Mouse (Mus musculus) kidney, postnatal 14 days (tissue): ENCODE data around the gene 4933406M09Rik.
A peak's percentile ranks its signal among the peaks of the same experiment; 100 is the strongest.

Experiments used
- DNase-seq: peaks from one replicate; pipeline ENCODE4 v3.0.0; 2022; ENCODE audit warnings: mixed read lengths

Gene 4933406M09Rik

DNA sequence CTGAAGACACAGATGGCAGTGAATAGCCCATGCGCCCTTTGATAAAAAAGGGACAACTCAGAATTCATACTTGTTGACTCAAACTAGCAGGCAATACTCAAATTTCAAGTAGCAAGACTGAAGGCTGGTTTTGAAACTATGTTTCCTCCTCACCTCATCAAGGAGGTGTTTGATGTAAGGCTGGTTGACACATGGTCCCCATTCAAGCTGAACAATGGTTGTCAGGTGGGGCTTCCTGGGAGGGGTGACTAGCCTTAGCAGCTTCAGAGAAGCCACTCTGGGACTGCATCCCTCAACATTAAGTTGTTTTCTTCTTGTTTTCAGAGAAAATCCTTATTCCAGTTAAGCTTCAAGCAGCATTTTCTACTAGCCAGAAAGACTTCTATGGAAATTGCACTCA, at the start of gene 4933406M09Rik:
4933406M09Rik (plus strand) TSS at position 275 of the 400 bp plus-strand sequence.
- DNase-seq, result no peak

- DNase-seq, result no peak
These were observed 48.6 kb upstream of the 4933406M09Rik start for GRCm38 (mm10) chr1:134336958-134337710.

- DNase-seq, result no peak
These were observed 46.6 kb upstream of the 4933406M09Rik start for GRCm38 (mm10) chr1:134339162-134339561.

DNA sequence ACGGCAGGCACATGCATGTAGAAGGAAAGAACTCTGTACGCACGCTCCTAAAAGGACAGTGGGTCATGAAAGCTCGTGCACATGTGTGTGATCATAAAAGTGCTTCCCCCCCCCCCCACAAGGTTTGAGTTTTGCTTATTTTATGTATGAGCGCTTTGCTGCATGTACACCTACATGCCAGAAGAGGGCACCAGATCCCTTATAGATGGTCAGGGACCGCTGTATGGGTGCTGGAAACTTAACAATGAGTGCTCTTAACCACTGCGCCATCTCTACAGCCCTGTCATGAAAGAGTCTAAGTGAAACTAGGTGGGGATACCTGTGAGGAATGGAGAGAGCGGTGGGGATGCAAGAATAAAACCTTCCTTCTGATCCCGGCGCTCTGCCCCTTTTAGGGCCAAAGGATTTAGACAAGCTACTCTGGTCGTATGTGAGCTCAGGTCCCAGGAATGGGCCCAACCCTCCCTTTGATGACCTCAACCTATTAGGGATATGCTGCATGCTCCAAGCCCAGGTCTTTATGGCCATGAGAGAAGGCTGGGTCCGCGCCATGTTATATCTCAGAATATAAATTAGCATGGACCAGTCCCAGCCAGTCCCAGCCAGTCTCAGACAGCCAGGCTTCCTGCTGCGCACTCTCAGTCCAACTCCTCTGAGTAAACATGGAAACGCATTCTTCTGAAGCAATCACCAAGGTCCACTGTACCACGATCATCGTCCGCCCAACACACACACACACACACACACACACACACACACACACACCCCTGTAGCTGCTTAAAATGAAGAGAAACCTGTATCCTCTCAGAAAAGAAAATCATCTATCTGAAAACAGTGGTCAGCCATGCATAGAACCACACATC, 45.8 kb upstream of the 4933406M09Rik start:
- DNase-seq, result no peak

DNA sequence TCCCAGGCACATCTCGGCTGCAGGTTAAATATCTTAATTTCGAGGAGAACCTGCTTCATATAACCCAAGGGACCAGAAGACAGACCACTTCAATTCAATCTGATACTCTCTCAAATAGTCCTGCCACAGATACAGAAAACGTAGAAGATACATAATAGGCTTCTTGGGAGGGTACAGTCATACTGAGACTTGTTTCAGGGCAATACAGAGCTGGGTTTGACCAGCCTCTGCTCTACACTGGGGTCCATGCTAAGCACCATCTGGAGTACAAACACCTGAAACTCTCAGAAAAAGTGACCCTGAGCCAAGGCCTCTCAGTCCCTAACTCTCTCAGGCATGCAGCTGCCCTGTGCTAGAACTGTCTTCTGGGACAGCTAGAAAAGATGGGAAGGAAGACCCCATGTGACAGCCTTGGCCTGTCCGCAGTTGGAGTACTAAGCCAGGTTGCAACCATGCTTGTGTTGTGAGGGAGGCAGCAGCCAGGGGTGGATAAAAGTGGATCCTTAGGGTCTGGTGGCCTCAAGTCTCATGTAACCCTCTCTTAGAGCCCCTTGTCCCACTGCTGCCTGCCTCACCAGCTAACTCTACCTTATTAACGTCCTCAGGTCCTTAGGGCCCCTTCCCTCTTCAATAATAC, 44.0 kb upstream of the 4933406M09Rik start:
- no peak for DNase-seq

DNA sequence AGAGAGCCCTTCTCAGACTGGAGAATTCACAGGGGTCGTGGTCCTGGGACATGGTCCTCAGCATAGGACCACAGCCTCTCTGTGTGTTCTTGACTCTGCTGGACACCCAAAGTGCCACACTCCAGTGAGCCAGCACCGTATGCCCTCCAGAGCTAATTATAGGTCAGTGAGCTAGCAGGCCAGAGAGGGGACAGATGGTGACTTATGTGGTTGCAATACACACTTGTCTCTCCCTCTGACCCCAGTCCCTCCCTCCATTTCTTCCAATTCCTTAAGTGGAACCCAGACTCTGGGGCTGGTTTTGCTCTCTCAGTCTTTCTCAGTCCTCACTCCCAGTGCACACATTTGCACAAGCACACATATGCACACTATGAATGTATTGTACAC, 43.5 kb upstream of the 4933406M09Rik start:
- no peak for DNase-seq

- no peak for DNase-seq
These were observed 42.9 kb upstream of the 4933406M09Rik start for GRCm38 (mm10) chr1:134342781-134343310.

- DNase-seq, result no peak
These were observed 42.2 kb upstream of the 4933406M09Rik start for GRCm38 (mm10) chr1:134343567-134343966.

GRCm38 (mm10) chr1:134344005-134344950, 41.5 kb upstream of the 4933406M09Rik start:
- DNase-seq, result peak; percentile 87

- DNase-seq, result no peak
These were observed 40.7 kb upstream of the 4933406M09Rik start for GRCm38 (mm10) chr1:134345075-134345474.

DNA sequence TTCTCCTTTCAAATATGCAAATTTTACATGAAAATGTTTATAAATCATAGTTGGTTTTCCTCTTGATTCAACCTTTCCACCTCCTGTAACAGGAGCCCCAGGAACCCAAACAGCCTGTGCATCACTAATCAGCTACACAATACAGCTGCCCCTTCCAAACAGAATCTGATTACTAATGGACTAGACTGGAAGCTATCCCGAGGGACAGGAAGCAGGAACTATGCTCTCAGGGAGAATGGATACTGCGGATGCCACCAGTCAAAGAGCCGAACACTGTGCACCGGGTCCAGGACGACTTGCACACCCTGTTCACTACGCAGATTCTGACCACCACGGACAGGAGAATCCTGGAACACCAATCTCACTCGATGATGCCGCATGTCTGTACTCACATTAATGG, 37.9 kb upstream of the 4933406M09Rik start:
- DNase-seq, result no peak

DNA sequence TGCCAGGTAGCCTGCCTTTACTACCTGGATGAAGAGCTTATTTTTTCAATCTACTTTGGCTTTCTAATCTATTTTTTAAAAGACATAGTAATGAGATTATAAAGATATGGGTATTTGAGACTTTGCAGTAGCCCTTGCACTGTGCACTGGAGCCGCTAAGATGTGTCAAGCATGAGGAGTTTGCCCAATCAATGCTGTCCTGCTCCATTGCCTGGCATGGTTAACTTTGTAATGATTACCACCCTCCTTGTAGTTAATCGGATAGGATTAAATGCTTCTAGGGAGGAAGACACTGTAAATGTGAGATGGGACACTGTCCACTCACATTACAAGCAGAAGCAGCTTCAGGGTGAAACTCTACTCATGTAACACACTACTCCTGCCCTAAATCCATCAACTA, 32.4 kb upstream of the 4933406M09Rik start:
- peak; percentile 35 for DNase-seq

DNA sequence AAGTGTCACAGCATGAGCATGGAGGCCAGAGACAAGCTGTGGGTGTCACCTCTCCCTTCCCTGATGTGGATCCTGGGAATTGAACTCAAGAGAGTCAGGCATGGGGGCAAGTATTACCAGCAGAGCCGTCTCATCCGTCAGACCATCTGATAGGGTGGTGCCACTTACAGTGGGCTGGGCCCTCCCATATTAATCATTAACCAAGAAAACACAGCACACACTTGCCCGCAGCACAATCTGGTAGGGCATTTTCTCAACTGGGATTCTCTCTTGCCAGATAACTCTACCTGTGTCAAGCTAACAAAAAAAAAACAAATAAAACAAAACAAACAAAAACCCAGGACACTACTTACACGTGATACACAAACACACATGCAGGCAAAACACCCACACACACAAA, 28.3 kb upstream of the 4933406M09Rik start:
- peak; percentile 19 for DNase-seq

DNA sequence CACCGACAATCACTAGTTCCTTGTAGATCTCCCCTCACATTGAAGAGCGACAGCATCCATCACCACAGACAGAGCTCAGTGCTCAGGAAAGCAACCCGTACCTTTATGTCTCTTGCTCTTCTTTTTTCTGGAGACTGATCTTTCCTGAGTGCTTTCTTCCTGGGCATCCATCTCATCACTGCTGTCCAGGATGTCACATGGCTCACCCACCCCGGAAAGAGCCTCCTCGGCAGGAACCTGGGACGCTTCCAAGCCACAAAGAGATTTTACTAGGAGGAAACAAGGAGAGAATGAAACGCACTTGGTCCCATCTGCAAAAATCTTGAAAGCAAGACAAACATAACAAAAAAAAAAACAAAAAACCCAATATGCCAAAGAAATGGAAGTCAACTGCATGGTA, 25.1 kb upstream of the 4933406M09Rik start:
- DNase-seq, result no peak

DNA sequence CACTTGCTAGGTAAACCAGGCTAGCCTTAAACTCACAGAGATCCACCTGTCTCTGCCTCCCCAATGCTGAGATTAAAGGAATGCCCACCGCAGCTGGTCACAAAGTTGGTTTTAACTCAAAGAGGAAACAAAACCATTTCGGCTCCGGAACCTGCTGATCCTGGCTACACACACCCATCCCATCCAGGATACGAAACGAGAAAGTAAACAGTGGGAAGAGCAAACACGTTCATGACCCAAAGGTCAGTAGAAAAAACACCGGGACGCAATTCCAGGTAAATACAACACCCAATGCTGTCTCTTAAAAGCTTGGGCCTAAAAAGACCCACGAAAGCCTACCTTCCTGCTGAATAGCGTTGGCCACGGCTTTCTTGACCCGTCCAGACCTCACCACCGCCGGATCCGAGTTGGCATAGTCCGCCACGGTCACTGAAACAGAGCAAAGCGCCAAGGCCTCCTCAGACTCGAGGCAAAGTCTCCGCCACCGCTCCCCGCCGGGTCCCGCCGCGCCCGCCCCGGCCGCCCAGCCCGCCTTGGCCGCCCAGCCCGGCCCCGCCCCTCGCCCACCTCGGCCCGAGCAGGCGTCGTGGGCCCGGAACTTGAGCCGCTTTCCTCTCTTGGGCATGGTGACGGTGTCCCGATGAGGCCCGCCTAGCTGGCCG, 24.4 kb upstream of the 4933406M09Rik start:
- DNase-seq, result no peak

- peak; percentile 98 for DNase-seq
These were observed 23.9 kb upstream of the 4933406M09Rik start, which contains the start of gene Tmem183a for GRCm38 (mm10) chr1:134361857-134362212. Tmem183a (minus strand) TSS chr1:134361979.

DNA sequence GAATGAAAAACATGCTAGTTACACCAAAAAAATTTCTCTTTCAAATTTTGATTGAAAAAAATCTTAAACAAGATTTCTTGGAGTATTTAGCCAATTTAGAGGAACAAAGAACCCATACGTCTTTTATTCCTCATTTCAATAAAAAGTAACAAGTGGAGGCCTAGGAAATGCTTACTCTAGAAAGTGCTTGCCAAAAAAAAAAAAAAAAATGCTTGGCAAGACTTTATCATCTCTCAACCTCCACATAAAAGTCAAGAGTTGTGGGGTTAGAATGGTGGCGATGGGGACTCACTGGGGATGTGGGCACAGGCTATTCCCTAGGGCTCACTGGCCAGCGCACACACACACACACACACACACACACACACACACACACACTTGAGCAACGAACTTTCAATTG, 22.5 kb upstream of the 4933406M09Rik start:
- DNase-seq, result no peak

DNA sequence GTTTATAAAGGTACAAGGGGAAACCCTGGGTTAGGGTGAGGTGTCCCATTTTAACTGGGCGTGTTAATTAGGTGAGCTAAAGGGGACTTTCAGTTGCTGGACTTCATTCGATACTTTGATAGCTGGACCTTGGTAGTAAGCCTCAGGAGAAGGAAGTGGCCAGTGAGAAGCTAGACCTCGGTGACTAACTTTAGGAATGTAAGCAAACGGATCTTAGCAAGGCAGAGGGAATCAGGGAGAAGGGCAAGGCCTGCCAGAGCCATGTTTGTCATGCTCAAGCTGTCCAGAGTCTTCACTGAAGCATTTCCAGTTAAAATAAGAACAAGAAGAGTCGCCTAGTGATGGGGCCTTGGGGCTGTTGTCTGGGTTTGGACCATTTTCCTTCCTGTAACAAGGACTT, 20.2 kb upstream of the 4933406M09Rik start:
- DNase-seq, result no peak

DNA sequence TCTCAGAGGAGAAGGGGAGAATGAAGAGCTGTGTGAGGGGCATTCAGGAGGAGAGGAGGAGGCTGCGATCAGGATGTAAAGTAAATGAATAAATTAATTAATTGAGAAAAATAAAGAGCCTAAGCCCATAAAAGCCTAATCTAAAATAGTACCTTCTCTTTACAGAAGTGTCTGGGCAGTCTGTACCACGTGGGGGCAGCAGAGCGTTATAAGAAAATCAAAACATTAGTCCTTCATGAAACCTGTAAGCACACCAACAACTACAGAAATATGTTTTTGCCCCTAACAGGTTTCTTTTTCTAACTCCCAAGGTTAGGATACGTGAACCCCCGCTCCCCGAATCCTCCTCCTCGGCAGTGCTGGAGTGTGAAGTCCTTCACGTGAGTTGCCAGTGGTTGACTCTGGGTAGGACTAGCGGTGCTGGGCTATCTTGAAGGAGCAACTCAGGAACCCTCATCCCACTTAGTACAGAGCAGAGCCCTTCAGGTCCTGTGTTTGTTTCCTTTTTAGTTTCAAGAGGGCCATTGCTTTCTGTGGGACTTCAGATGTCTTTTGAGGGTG, 16.9 kb upstream of the 4933406M09Rik start:
- peak; percentile 77 for DNase-seq

DNA sequence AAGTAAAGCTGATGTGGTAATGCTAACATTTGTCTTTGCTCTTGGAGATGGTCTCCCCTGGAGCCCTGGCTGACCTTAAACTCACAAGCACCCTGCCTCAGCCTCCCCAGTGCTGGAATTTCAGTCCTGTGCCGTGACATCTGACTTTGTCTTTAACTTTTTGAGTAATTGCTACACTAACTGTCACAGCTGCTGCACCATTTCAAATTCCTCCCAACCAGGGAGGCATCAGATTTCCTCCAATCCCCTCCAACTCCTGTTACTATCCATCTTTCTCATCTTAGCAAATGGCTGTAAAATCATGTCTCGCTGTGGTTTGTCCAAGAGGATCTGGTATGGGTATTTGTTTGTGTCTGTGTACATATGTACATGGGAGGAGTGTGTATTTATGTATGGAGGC, 11.6 kb upstream of the 4933406M09Rik start:
- no peak for DNase-seq

- no peak for DNase-seq
These were observed 4.7 kb upstream of the 4933406M09Rik start for GRCm38 (mm10) chr1:134381051-134381450.
